Mouse (Mus musculus): ENCODE measurements around the gene Olfr177.

Gene Olfr177

DNA sequence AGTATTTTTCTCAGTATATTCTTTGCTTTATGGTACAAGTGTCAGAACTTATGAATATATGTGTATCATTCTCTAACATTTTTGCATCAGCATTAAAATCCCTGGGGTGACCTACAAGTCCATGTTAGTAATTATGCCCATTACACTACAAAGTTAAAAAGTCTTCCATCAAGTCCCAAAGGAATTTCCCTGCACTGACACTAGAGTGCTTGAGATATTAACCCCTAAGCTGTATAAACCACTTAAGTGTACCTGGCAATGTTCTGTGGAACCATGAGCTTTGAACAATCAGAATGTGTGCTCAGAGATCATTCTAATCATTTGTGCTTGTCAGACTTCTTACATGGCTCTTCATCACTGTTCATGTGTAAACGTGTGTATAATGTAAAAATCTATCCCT, at the start of gene Olfr177:
Olfr177 (minus strand) TSS at position 101 of the 400 bp plus-strand sequence.
- no peak for DNase-seq (ENCODE audit: extremely low spot score, low spot score)

DNA sequence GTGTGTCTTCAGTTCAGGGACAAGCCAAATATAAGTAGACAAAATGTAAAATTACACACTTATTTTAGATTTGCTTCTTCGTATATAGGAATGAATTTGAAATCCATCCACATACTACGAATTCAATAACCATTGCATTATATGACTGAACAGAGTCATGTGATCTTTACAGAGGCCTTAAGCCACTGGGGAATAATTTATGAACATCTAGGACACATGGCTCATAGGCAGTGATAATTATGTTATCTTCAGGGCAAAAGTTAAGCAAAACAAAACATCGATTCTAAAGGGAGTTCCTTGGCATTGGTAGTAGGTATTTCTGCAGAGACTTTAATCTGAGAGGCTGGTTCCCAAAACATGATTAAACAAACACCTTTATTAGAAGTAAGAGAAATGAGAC, 17.4 kb upstream of the Olfr177 start, which contains the start of gene Olfr178:
Olfr178 (minus strand) TSS at position 101 of the 400 bp plus-strand sequence.
- no peak for DNase-seq (ENCODE audit: extremely low spot score, low spot score)

DNA sequence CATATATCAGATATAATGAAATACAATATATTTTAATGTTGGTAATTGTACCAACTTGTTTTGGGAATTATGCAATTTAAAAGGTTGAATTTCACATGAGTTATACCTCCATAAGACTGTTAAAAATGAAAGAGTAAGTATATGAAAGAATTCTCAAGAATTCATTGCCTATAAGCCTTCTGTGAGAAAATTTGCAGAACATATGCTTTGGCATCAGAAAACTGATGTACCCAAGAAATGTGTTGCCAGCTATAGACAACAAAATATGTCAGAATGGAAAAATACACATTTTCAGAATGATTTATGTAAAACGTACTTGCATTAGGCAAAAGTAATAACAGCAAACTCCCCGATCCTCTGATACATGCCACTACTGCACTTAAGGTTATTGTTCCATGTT, 9.8 kb upstream of the Olfr177 start:
- DNase-seq (ENCODE audit: extremely low spot score, low spot score): no peak

DNA sequence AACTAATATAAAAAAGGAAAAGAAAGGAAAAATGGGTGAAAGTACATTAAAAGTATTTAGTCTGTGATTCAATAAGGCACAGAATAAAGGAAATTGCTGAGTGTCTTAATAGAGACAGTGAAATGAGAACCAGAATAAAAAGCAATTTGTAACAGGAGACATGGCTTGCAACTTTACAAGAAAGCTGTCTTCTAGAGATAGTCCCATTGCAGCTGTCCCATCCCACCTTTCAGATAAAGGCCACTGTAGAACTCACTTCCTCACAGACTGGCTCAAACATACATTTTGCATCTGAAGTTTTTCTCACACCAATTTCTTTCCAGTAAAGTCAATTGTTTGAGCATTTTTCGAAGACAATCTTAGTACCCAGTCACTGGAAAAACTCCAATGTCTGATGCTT, 13.1 kb downstream of the Olfr177 start:
- no peak for DNase-seq (ENCODE audit: extremely low spot score, low spot score)

DNA sequence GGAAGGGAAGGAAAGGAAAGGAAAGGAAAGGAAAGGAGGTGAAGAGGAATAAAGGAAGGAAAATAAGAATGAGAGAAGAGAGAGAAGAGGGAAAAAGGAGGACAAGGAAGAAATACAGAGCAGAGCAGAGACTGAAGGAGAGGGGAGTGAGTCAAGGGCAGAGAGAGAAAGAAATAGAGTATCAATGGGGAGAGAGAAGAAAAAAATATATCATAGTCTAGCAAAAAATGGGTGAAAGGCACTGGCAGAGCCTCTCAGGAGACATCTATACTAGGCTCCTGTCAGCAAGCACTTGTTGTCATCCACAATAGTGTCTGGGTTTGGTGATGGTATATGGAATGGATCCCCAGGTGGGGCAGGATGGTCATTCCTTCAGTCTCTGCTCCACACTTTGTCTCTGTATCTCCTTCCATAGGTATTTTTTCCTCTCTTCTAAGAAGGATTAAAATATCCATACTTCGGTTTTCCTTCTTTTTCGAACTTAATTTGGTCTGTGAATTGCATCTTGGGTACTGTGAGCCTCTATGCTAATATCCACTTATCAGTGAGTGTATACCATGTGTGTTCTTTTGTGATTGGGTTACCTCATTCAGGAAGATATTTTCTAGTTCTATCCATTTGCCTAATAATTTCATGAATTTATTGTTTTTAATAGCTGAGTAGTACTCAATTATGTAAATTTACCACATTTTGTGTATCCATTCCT, 14.4 kb downstream of the Olfr177 start:
- no peak for DNase-seq (ENCODE audit: extremely low spot score, low spot score)

DNA sequence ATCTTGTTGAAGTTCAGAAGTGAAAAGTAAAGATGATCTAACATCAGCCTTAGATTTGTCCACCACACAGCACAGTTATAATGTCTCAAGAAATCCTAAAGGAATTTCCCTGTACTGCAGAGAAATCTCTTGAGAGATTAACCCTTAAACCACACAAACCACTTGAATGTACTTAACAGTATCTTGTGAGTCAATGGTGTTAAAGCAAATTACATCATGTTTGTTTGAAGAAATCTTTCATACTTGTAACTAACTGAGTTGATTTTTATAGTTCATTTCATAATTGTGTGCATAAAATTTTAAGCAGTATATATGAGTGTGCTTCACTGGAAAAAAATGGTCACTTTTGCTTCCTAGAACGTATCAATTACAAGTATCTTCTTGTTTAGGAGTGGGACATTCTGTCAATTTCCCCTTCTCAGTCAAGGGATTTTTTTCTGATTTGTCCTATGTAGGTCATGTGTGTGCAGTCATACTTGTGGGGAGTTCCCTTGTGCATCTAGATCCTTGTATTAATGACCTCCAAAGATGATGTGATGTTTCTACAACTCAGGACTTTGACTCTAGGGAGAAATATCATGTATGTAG, 47.7 kb downstream of the Olfr177 start, which contains the start of gene Olfr175-ps1:
Olfr175-ps1 (minus strand) TSS at position 51 of the 588 bp plus-strand sequence.
- no peak for DNase-seq (ENCODE audit: extremely low spot score, low spot score)
